Mouse (Mus musculus) MEL-GATA-1-ER (cell line): ENCODE results near the gene Rbm38.

Experiments used
- DNase-seq: peaks from one replicate; pipeline ENCODE4 v3.0.0-alpha.2; 2012; ENCODE audit warnings: low read depth; ENCODE audit errors: extremely low read depth

Gene Rbm38

GRCm38 (mm10) chr2:173036611-173037010 lies 16.3 kb downstream of the Rbm38 start:
- peak; percentile 70 for DNase-seq

- DNase-seq = no peak
These were observed 17.0 kb downstream of the Rbm38 start for GRCm38 (mm10) chr2:173037347-173037746.

DNA sequence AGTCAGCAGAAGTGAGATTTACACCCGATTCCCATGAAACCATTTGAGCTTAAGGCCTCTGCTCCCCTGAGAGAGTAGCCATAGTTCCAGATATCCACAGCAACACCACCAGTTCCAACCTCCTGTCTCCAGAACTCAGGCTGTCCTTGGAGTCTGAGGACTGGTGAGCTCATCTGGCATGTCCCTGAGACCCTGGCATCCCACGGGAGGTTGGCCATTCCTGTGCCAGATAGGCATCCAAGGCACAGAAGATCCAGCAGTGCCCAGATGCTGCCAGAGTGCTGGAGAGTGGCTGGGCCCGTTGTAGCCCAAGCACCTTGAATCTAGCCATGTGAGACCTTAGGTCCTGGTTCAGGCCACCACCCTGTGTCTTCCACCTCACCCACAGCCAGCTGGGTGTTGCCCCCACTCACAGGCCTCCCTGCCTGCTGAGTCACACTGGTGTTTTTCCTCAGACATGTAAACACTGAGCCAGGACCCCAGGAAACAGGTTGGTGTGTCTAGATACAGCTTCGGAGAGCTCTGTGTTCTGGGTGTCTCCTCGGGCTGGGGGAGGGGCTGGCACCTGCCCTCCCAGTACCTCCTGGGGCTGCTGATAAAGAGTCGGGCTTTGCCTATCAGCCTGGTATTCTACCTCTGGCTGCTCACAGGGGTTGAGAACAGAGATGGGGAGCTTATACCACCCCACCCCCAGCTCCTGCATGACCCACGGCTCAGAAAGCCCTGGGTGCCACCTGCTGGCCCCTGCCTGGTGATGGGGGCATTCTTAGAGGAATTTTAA lies 17.7 kb downstream of the Rbm38 start:
- peak; percentile 73 for DNase-seq

DNA sequence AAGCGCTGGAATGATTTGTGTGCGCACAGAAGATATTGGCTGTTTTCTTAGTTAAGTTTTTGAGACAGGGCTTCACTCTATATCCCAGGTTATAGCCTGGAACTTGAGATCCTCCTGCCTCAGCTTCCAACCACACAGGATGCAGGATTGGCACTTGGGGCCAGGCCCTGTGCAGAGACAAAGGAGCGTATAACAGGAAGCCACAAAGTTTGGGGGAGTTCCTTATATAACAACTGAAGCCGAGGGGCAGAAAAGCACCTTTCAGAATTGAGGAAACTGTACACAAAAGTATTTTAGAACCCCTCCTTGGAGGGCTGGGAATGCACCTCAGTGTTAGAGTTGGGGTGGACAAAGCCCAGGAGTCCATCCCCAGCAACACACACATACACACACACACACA lies 18.7 kb downstream of the Rbm38 start:
- DNase-seq = no peak

- no peak for DNase-seq
These were observed 20.5 kb downstream of the Rbm38 start for GRCm38 (mm10) chr2:173040803-173041202.

DNA sequence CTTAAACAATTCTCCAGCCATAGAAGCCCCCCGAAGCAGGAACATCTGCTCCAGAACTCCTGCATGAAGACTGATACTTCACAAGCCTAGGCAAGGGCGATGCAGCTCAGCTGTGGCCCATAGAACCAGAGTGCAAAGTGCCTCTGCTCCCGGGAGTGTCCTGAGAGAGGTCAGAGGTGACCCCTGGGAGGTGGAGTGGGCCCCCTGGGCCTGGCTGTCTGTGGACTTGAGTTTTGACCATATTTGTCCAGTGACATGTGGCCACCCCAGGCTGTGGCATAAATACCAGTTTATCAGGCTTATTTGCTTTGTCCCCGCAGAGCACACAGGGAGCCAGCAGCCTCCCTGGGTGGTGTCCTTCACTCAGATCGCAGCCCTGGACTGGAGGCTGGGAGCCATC lies 20.9 kb downstream of the Rbm38 start:
- DNase-seq = no peak

DNA sequence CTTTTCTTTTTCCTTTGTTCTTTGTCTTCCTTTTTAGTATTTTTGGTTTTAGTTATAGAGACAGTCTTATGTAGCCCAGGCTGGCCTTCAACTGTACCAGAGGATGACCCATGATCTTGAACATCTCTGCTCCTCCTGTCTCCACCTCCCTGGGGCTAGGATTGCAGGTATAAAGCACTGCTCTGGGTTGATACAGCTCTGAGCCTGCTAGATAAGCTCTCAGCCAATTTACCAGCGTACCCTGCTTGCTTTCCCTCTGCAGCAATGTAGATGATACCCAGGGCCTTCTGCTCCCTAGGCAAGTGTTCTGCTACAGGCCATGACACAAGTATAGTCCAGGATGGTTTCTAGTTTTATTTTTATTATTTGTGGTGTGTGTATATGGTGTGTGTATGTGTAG lies 21.6 kb downstream of the Rbm38 start:
- no peak for DNase-seq

DNA sequence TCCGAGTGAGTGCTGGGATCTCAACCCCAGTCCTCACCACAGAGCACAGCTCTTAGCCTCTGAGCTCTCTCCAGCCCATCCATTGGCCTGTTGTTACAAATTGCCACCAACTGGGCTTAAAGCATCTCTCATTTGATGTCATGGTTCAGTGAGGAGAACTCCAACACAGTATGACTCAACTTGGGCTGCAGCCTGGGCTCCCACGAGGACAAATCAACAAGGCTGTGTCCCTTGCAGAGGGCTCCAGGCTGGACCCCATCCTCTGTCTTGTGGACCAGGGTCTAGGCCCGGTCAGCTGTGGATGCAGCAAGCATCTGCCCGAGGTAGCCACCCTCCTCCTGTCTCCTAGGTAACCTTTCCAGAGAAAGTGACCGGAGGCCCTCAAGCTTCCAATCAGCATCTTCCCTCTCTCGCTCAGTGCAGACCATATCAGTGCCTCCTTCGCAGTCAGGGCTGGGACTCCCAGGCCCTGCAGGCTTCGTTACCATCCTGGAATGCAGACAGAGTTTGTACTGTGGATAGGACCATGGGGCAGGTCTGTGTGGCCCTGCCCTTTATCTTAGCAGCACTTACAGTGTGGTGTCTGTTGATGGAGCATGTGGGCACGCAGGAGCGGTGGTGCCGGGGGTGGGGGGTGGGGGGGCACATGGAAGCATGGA lies 22.3 kb downstream of the Rbm38 start:
- DNase-seq = no peak

DNA sequence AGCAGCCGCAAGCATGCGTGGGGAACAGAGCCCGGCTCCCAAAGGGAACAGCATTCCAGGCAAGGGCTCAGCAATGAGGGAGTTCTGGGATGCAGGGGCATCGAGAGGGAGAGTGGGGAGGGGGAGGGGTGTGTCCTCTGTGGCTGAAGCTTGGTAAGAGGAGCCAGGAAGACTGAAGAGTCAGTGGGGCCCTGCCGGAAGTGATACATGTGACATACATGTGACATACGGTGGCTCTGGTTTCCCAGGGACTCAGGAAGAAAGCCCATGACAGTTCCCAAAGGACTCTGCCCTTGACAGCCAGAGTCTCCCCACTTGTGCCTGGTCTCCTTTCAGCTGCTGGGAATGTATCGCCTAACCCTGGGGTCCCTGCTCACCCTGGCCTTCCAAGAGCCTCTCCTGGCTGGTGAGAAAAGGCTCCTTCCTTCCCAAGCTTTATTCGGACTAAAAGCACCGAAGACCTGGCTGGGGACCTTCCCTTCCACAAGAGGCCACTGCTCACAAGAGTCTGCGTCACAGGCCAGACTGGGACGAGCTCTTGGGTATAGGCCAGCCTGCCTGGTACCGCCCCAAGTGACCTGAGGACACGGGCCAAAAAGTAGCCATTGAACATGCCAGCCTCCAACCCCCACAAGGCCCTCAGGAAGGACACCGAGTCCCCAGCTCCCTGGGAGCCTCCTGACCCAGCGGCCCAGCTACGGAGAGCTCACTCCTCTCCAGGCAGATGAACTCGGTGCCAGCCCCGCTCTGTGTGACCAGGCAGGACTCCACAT lies 24.1 kb downstream of the Rbm38 start:
- no peak for DNase-seq

DNA sequence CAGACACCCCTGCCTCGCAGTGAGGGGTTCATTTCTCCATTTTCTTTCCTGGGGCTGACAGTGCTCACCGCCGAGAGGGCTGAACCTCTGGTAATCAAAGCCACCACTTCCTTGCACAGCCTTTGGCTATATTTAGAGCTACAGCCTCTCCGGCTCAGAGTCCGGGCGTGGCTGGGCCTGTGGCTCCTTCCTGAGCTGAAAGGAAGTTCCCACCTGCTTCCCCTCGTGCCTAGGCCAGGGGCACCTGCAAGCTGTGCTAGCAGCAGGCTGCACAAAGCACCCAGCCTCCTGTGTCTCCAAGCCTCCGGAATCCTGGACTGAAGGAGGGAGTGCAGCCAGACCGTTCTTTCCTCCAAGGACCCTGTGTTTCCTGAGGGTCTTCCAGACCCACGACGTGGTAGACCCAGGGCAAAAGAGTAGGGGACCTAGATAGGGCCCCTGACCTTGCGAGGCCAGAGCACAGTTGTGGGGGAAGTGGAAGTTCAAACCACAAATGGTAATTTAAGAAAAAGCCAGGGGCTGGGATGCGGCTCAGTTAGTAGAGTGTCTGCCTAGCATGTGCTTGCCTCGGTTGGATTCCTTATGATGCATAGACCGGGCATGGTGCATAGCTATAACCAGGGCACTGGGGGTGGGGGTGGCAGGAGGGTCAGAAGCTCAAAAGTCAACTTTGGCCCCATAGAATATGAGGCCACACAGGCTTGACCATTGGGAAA lies 26.4 kb downstream of the Rbm38 start:
- peak; percentile 64 for DNase-seq

DNA sequence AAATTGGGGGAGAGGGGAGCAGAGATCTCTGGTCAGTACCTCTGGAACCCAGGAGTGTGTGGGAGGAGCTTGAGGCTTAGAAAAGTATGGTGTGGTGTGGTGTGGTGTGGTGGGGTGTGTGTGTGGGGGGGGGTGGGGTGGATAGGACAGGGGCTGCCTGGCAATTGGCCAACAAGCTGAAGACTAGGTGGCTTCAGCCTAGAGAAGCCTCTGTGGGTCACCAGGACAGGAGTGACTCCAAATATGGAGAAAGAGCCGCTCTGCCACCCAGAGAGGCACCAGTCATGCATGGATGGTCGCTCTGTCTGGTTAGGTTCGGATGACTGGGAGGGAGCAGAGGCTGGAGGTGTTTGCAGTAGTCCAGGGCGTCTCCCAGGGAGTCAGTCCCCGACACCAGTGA lies 27.2 kb downstream of the Rbm38 start:
- no peak for DNase-seq

DNA sequence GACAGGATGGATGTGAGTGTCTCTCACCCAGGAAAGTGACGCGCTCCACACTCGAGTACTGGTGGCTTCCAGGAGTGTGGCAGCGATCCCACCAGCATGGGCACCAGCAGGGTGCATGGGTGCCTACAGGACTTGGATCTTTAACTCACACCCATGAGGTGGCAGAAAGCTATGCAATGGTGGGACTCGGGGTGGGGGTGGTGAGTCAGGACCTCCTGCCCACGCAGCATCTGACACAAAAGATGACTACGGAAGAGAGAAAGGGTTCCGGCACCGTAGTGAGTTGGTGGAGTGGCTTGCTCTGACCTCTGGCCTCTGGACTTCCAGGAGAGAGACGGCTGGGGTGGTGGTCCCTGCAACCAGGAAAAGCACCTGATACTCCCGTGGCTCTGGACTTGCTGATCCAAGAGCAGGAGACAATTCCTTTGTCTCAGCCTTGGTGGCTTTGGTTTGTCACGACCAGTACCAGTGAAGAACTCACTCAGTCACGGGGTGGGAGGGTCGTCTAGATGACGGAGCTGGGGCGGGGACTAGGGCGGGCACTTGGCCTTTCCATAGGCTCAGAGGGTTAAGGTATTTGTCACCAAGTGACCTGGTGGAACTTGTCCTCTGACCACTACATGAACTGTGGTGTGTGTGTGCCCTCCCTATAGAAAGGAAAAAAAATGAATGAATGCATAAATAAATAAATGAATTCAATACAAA lies 27.9 kb downstream of the Rbm38 start:
- DNase-seq = no peak

- DNase-seq = no peak
These were observed 28.9 kb downstream of the Rbm38 start for GRCm38 (mm10) chr2:173049231-173049630.

- DNase-seq = no peak
These were observed 29.5 kb downstream of the Rbm38 start for GRCm38 (mm10) chr2:173049817-173050216.

DNA sequence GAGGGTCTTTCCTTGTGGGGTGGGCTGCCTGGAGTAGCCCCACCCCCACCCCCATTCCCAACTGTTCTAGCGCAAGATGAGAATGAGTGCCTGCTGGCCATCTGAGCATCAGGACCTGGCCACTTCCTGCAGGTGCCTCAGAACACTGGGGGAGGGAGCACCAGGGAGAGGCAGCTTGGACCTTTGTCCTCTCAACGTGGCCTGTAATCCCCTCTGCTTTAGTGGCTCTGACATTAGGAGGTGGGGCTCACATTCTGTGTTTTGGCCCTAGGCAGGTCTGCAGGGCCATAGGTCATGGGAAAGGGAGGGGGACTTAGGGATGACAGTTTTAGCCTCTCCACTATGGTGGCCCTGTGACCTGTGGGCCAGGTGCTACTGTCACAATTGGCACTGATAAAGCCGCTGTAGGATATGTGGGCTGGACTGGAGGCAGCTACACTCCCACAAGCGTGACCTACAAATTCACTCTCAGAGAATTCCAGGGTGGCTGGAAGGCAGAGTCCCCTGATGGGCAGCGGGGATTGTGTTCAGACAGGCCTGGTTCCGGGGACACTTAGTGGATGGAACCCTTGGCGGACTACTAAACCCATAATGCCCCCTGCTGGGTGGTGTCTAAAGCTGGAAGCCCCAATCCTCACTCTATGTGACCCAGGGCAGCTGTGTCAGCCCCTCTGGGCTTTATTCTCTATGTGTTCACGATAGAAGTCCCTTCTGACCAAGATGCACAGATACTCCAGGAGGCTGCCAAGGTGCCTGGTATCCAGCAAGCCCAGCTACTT lies 30.5 kb downstream of the Rbm38 start:
- no peak for DNase-seq

- no peak for DNase-seq
These were observed 32.6 kb downstream of the Rbm38 start for GRCm38 (mm10) chr2:173052881-173053280.

- no peak for DNase-seq
These were observed 33.5 kb downstream of the Rbm38 start for GRCm38 (mm10) chr2:173053846-173054245.

DNA sequence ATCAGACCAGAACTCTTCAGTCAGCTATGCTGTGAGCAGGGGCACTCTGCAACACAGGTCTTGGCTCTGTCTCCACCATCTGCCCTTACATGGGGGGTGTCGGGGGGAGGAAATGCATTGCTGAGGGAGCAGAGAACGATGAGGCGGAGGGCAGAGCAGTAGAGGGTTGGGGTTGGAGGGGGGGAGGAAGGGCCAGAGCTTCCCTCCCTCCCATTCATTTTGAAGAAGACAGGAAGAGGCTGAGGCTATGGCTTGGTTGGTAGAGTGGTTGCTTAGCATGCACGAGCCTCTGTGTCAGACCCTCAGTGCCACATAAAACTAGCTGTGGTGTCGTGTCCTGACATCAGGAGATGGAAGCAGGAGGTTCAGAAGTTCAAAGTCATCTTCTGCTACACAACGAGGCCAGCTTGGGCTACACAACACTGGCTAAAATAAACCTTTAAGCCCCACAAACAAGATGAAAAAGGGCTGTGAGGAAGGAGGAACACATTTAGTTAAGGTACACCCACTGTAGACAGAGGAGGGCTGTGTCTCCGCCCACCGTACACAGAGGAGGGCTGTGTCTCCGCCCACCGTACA lies 36.1 kb downstream of the Rbm38 start:
- DNase-seq = no peak

- DNase-seq = peak; percentile 56
These were observed 36.6 kb downstream of the Rbm38 start for GRCm38 (mm10) chr2:173056882-173057315.

- no peak for DNase-seq
These were observed 37.3 kb downstream of the Rbm38 start for GRCm38 (mm10) chr2:173057623-173058022.
